Mouse (Mus musculus) heart, adult 10 weeks (tissue): Measurements from ENCODE around the gene Gm10799. TPM values are rescaled to one million over a fixed set of nuclear protein-coding genes. Genes with fewer than 3 reads are reported as not detected.

Experiments used
- polyA plus RNA-seq: library from polyadenylated mRNA; stranded (reverse); fragments of 350-450 nt; fragmentation: Illumina TruSeq; extraction: RNeasy Lipid Tissue Mini Kit (QIAGEN cat#74804); gene quantifications from one replicate; pipeline ENCODE4 v1.2.3, GENCODE M21; 2014; ENCODE audit warnings: low read depth, low replicate concordance

Gene Gm10799
- polyA plus RNA-seq, result not detected

DNA sequence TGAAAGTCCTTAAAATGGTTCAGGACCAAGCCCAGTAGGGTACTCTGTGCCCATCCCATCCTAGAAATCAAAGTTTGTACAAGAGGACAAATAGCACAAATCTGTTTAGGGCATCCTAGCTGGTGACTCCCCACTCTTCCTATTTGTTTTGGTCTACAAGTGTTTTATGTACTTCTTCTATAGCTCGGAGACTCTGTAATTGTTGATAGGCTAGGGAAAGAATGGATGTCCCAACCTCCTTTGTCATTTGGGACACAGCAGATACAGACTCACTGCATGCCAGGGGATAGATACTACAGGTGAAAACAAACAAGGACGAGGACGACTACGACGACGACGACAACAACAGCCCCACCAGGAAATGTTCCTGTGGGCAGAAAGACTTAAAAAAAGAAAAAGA lies at the start of gene Gm10799:
Gm10799 (minus strand) TSS at position 101 of the 400 bp plus-strand sequence.

DNA sequence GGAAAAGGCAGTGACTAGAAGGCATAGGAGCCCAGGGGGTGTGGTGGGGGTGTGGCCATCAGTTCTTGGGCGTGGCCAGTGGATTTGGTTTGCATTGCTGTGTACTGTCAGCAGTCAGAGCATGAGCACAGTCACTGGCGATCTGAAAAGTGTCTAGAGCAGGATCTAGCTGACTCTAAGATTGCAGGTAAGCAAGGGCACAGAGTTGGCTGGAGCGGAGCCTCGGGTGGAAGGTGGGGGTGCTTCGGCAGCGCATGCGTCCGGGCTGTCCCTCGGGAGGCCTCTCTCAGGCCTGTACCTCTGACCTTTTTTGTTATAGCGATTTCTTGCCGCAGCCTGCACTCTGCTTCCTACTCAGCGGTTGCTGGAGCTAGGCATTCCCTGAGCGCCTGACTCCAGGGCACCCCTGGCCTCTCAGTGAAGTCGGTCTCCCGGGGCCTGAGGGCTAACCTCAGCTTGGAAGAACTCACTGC lies 27.4 kb upstream of the Gm10799 start, which contains the start of gene Cd59a:
Cd59a (plus strand) TSS at position 61 of the 473 bp plus-strand sequence.

DNA sequence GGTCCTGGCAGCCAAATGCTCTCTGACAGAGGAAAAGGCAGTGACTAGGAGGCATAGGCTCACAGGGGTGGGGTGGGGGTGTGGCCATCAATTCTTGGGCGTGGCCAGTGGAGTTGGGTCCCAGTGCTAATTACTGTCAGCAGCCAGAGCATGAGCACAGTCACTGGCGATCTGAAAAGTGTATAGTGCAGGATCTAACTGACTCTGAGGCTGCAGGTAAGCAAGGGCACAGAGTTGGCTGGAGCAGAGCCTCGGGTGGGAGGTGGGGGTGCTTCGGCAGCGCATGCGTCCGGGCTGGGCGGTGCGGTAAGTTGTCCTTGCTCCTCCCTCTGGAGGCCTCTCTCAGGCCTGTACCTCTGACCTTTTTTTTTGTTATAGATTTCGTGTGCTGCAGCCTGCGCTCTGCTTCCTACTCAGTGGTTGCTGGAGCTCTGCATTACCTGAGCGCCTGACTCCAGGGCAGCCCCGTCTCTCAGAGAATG lies 1.4 kb upstream of the Gm10799 start, which contains the start of gene Cd59b:
Cd59b (plus strand) TSS at position 146 of the 482 bp plus-strand sequence.

DNA sequence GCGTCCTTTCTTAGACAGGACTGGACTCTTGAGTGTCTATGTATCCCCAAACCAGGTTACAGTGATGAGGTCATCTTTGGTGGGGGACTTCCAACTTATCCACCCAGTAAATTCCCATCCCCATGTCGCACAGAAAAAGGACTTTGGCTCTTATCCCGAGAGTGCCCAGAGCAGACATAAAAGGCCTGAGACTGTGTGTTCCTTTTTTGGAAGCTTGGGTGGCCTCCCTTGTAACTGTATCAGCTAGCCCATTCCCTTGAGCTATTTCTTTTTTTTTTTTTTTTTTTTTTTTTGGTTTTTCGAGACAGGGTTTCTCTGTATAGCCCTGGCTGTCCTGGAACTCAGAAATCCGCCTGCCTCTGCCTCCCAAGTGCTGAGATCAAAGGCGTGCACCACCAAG lies 2.8 kb downstream of the Gm10799 start, which contains the start of gene Gm10912:
Gm10912 (plus strand) TSS at position 301 of the 400 bp plus-strand sequence.

DNA sequence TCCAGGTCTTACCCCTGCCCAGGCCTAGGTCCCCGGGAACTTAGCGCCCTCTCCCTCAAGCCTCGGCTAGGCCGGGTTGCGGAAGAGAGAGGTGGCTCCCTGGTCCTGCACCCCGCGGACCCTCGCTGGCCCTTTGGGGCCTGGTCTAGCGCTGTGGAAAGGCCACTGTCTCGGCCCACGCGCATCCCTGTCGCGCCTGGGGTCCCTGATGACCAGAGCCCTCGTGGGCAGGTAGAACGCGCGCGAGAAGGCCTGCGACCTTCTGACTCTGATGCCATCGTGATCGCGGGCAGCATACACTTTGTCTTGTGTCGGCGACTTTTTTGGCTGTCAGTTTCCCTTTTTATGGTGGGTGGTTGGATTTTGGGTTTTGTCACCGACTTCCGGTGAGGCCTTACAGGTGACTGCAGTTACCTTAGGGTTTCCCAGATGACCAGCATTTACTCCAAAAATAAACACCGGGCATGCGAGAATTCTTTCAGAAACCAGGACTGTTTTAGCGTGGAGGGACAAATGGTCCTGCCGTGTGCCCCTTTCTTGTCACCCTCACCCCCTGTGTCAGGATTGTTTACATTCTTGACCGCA lies 40.1 kb downstream of the Gm10799 start, which contains the start of gene 4931422A03Rik:
4931422A03Rik (minus strand) TSS at position 223 of the 585 bp plus-strand sequence.

DNA sequence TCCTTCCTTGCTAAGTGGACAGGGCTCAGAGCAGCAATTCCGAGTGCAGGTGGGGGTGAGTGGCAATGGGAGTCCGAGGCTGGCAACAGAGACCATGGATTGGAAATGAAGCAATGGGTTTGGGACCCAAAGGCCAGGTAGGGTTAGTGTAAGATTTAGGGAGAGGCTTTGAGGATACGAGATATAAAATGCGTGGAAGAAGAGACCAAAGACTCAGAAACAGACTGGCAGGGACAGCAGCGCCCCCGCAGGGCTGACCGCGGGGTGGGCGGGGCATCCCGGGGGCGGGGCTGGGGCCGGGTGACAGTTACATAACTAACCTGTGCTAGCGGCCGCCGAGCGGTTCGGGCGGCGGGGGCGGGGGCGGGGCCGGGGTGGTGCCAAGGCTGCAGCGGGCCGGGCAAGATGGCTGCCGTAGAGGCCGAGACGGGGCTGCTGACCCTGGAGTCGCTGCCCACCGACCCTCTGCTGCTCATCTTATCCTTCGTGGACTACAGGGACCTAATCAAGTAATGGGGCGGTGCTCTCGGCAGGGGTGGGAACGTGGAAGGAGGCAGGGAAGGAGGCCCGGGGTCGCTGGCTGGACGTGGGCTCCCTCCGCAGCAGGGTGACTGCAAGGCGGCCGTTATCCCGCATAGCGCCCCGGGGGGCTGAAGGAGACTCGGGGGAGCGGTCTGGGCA lies 40.8 kb downstream of the Gm10799 start, which contains the start of gene Fbxo3:
Fbxo3 (plus strand) TSS at position 264 of the 681 bp plus-strand sequence.

Other genes starting within 250 kb of the Gm10799 start
- 23.8 TPM for gene Lmo2, start 110.6 kb downstream of the Gm10799 start, polyA plus RNA-seq
- gene Fbxo3, start 40.8 kb downstream of the Gm10799 start, polyA plus RNA-seq, result 52.3 TPM
- gene 4931422A03Rik, start 40.2 kb downstream of the Gm10799 start, polyA plus RNA-seq, result not detected
- gene Gm10912, start 2.7 kb downstream of the Gm10799 start, polyA plus RNA-seq, result not detected
- 14.3 TPM for gene Cd59b, start 1.3 kb upstream of the Gm10799 start, polyA plus RNA-seq
- 104 TPM for gene Cd59a, start 27.3 kb upstream of the Gm10799 start, polyA plus RNA-seq
- gene A930018P22Rik, start 54.2 kb upstream of the Gm10799 start, polyA plus RNA-seq, result not detected